8 mouse cellular contexts compared by ENCODE assay signal in genomic region chr4:134799272-134799671, GRCm38 (mm10). TPM values are rescaled to one million over a fixed set of nuclear protein-coding genes. Genes with fewer than 3 reads are reported as not detected.
DNase-seq lines count a peak whose midpoint lies in the region; ATAC-seq and TF ChIP-seq lines count a peak whose summit lies in the region.

No protein-coding gene starts in this region.

- no peak overlapping the region for H3K27ac ChIP-seq in embryonic facial prominence, embryonic 10.5 days (replicated peaks)
- H3K27ac ChIP-seq in heart, embryonic 14.5 days (replicated peaks in 1 of 2; ENCODE audit: control insufficient read depth in 1 of 2, insufficient read depth in 1 of 2, low read depth in 2 of 2, low read length in 2 of 2) = no peak overlapping the region
- H3K27ac ChIP-seq in lung, postnatal 0 days (ENCODE audit: low read length) = no peak overlapping the region

- DNase-seq in CD8-positive naive resting alpha-beta T cell, adult 2 months (ENCODE audit: low read depth in 2 of 2, low spot score in 2 of 2) = peak; percentile 62 to 64
- DNase-seq in adrenal gland, postnatal 25 days = peak; percentile 75
- peak; percentile 86 for DNase-seq in embryonic facial prominence, embryonic 10.5 days (ENCODE audit: low spot score)
- DNase-seq in kidney, postnatal 14 days = peak; percentile 79
- DNase-seq in lung, postnatal 0 days (ENCODE audit: low spot score) = peak; percentile 85
- peak; percentile 52 for DNase-seq in retina, adult 2 months (ENCODE audit: low read depth, low spot score)
- DNase-seq in thymus, postnatal 4 days = peak; percentile 84

- H3K36me3 ChIP-seq in embryonic facial prominence, embryonic 10.5 days (replicated peaks) = peaks cover 41% of the 10 kb centered on the region
- peaks cover 37% of the 10 kb centered on the region for H3K36me3 ChIP-seq in heart, embryonic 14.5 days (ENCODE audit: control insufficient read depth, insufficient read depth, low read length)
- no peaks in the 10 kb centered on the region; the same call in 1 of the 2 replicates for H3K36me3 ChIP-seq in lung, postnatal 0 days (ENCODE audit: insufficient read depth, low read length)

- TF ChIP-seq EP300 in lung, postnatal 0 days (IDR thresholded peaks at IDR 0.05) = no peak

- WGBS in embryonic facial prominence, embryonic 10.5 days = 7% methylated on average over 4 of the region's 4 CpGs
- WGBS in heart, embryonic 14.5 days = 12% methylated on average over 4 of the region's 4 CpGs
- 5% methylated on average over 4 of the region's 4 CpGs for WGBS in lung, postnatal 0 days

- no peaks in the 10 kb centered on the region for H3K9me3 ChIP-seq in embryonic facial prominence, embryonic 10.5 days
- no peaks in the 10 kb centered on the region for H3K9me3 ChIP-seq in heart, embryonic 14.5 days (ENCODE audit: control insufficient read depth, low read length)
- no peaks in the 10 kb centered on the region for H3K9me3 ChIP-seq in lung, postnatal 0 days (ENCODE audit: low read length)

- ATAC-seq in heart, embryonic 14.5 days (ENCODE audit: insufficient number of reproducible peaks, insufficient read depth, low FRiP score, low read depth) = peak; percentile 27; the same call in 1 of the 2 replicates
- peak; percentile 76 for ATAC-seq in lung, postnatal 0 days

- H3K9ac ChIP-seq in heart, embryonic 14.5 days (ENCODE audit: low read length) = no peak overlapping the region
- no peak overlapping the region for H3K9ac ChIP-seq in lung, postnatal 0 days (replicated peaks; ENCODE audit: low read depth)

- H3K4me3 ChIP-seq in embryonic facial prominence, embryonic 10.5 days = no peak overlapping the region
- no peak overlapping the region for H3K4me3 ChIP-seq in heart, embryonic 14.5 days (ENCODE audit: control insufficient read depth in 1 of 2, insufficient read depth in 1 of 2, low read depth in 1 of 2, low read length in 2 of 2)
- H3K4me3 ChIP-seq in lung, postnatal 0 days (ENCODE audit: low read depth, low read length) = no peak overlapping the region

- TF ChIP-seq CTCF in lung, postnatal 0 days (IDR thresholded peaks at IDR 0.05) = peak; percentile 97

- H3K4me2 ChIP-seq in heart, embryonic 14.5 days (ENCODE audit: low read length) = no peak overlapping the region
- H3K4me2 ChIP-seq in lung, postnatal 0 days (replicated peaks; ENCODE audit: low read depth, low read length) = no peak overlapping the region

- no peaks in the 10 kb centered on the region for H3K27me3 ChIP-seq in embryonic facial prominence, embryonic 10.5 days (replicated peaks; ENCODE audit: low read depth, poor library complexity, severe bottlenecking)
- H3K27me3 ChIP-seq in heart, embryonic 14.5 days (ENCODE audit: control insufficient read depth, insufficient read depth, low read length) = no peaks in the 10 kb centered on the region
- H3K27me3 ChIP-seq in lung, postnatal 0 days (replicated peaks; ENCODE audit: insufficient read depth, low read length) = no peaks in the 10 kb centered on the region

- peaks cover 27% of the 10 kb centered on the region for H3K4me1 ChIP-seq in embryonic facial prominence, embryonic 10.5 days
- H3K4me1 ChIP-seq in heart, embryonic 14.5 days (ENCODE audit: control insufficient read depth in 2 of 2, insufficient read depth in 2 of 2, low read length in 2 of 2) = peaks cover 11 to 19% of the 10 kb centered on the region in 2 experiments
- H3K4me1 ChIP-seq in lung, postnatal 0 days (ENCODE audit: insufficient read depth, low read depth, low read length) = 0 out of 2 replicates have a peak, but pooled peaks cover 5% of the 10 kb centered on the region

RNA-seq across cellular contexts. Expression of gene Ldlrap1, which starts 31.4 kb away (rescaled TPM):
- total RNA-seq in adrenal gland, postnatal 25 days (2021) = 42.4 and 43.3 TPM in 2 replicates
- polyA plus RNA-seq in embryonic facial prominence, embryonic 10.5 days (2016; fragmentation: Nextera tagmentation; extraction: Ambion mirVana) = 15.8 and 17.4 TPM in 2 replicates
- polyA plus RNA-seq in heart, embryonic 14.5 days (2014; fragmentation: Nextera tagmentation; extraction: Ambion mirVana) = 10.7 and 12.3 TPM in 2 replicates
- polyA plus RNA-seq in lung, postnatal 0 days (2015; fragmentation: Nextera tagmentation; extraction: Ambion mirVana) = 23.5 and 24.4 TPM in 2 replicates

RNA-seq across cellular contexts. Expression of gene Maco1, which starts 53.9 kb away (rescaled TPM):
- total RNA-seq in adrenal gland, postnatal 25 days (2021) = 39.2 and 40.0 TPM in 2 replicates
- 38.9 and 42.5 TPM in 2 replicates for polyA plus RNA-seq in embryonic facial prominence, embryonic 10.5 days (2016; fragmentation: Nextera tagmentation; extraction: Ambion mirVana)
- 24.2 and 25.5 TPM in 2 replicates for polyA plus RNA-seq in heart, embryonic 14.5 days (2014; fragmentation: Nextera tagmentation; extraction: Ambion mirVana)
- polyA plus RNA-seq in lung, postnatal 0 days (2015; fragmentation: Nextera tagmentation; extraction: Ambion mirVana) = 32.5 and 33.1 TPM in 2 replicates
